29 mouse cellular contexts compared by ENCODE assay signal in genomic region chr6:109948928-109949327, GRCm38 (mm10).
DNase-seq lines count a peak whose midpoint lies in the region; ATAC-seq and TF ChIP-seq lines count a peak whose summit lies in the region.
"Had no signal": no experiment of that assay in that cellular context is flagged by ENCODE, and none has a peak within 500 bp of the region (broad histone marks: within the 10 kb centered on the region; RNA-seq: fewer than 3 reads in every experiment).

No protein-coding gene starts in this region.

- no peak for TF ChIP-seq CTCF in forebrain, postnatal 0 days (IDR thresholded peaks at IDR 0.05; ENCODE audit: low read depth)

- peak; percentile 50; the same call in 1 of the 2 replicates for ATAC-seq in forebrain, postnatal 0 days
- no peak for ATAC-seq in forebrain, embryonic 12.5 days (ENCODE audit: low FRiP score)
- peak; percentile 32; the same call in 1 of the 2 replicates for ATAC-seq in neural tube, embryonic 13.5 days (ENCODE audit: low read depth)
- peak; percentile 46; the same call in 1 of the 2 replicates for ATAC-seq in midbrain, embryonic 14.5 days (ENCODE audit: low FRiP score, low TSS enrichment)
- ATAC-seq: Patski had no signal

- no peaks in the 10 kb centered on the region for H3K36me3 ChIP-seq in forebrain, postnatal 0 days (ENCODE audit: insufficient read depth)
- H3K36me3 ChIP-seq in forebrain, embryonic 12.5 days (replicated peaks): no peaks in the 10 kb centered on the region
- no peaks in the 10 kb centered on the region for H3K36me3 ChIP-seq in neural tube, embryonic 13.5 days
- H3K36me3 ChIP-seq in midbrain, embryonic 14.5 days (ENCODE audit: control insufficient read depth, insufficient read depth, low read length): no peaks in the 10 kb centered on the region
- no peaks in the 10 kb centered on the region for H3K36me3 ChIP-seq in limb, embryonic 10.5 days
- H3K36me3 ChIP-seq: embryonic facial prominence, embryonic 10.5 days; embryonic facial prominence, embryonic 15.5 days; hindbrain, embryonic 13.5 days; kidney, embryonic 15.5 days; limb, embryonic 13.5 days; lung, embryonic 15.5 days had no signal

- H3K9ac ChIP-seq in forebrain, postnatal 0 days: no peak overlapping the region
- H3K9ac ChIP-seq in forebrain, embryonic 12.5 days: no peak overlapping the region
- H3K9ac ChIP-seq in neural tube, embryonic 13.5 days: no peak overlapping the region
- no peak overlapping the region for H3K9ac ChIP-seq in midbrain, embryonic 14.5 days (replicated peaks; ENCODE audit: low read length)
- H3K9ac ChIP-seq: embryonic facial prominence, embryonic 15.5 days; hindbrain, embryonic 13.5 days; kidney, embryonic 15.5 days; limb, embryonic 13.5 days; lung, embryonic 15.5 days had no signal

- H3K9me3 ChIP-seq in forebrain, postnatal 0 days (ENCODE audit: low read length): no peaks in the 10 kb centered on the region
- no peaks in the 10 kb centered on the region for H3K9me3 ChIP-seq in forebrain, embryonic 12.5 days
- H3K9me3 ChIP-seq in neural tube, embryonic 13.5 days: no peaks in the 10 kb centered on the region
- no peaks in the 10 kb centered on the region for H3K9me3 ChIP-seq in midbrain, embryonic 14.5 days (ENCODE audit: control insufficient read depth, low read length)
- H3K9me3 ChIP-seq in limb, embryonic 10.5 days (replicated peaks): no peaks in the 10 kb centered on the region
- H3K9me3 ChIP-seq: embryonic facial prominence, embryonic 10.5 days; embryonic facial prominence, embryonic 15.5 days; hindbrain, embryonic 13.5 days; kidney, embryonic 15.5 days; limb, embryonic 13.5 days; lung, embryonic 15.5 days had no signal

- peaks cover 7% of the 10 kb centered on the region; the same call in 1 of the 2 replicates for H3K4me1 ChIP-seq in forebrain, postnatal 0 days (ENCODE audit: insufficient read depth)
- H3K4me1 ChIP-seq in forebrain, embryonic 12.5 days: no peaks in the 10 kb centered on the region
- H3K4me1 ChIP-seq in neural tube, embryonic 13.5 days (replicated peaks): peaks cover 9% of the 10 kb centered on the region; the same call in 1 of the 2 replicates
- H3K4me1 ChIP-seq in midbrain, embryonic 14.5 days (ENCODE audit: control insufficient read depth, insufficient read depth, low read length): peaks cover 13% of the 10 kb centered on the region; the same call in 1 of the 2 replicates
- no peaks in the 10 kb centered on the region for H3K4me1 ChIP-seq in limb, embryonic 10.5 days
- H3K4me1 ChIP-seq: embryonic facial prominence, embryonic 10.5 days; embryonic facial prominence, embryonic 15.5 days; kidney, embryonic 15.5 days; limb, embryonic 13.5 days; lung, embryonic 15.5 days had no signal

- H3K27me3 ChIP-seq in forebrain, postnatal 0 days (ENCODE audit: insufficient read depth, low read length): no peaks in the 10 kb centered on the region
- no peaks in the 10 kb centered on the region for H3K27me3 ChIP-seq in forebrain, embryonic 12.5 days
- no peaks in the 10 kb centered on the region for H3K27me3 ChIP-seq in neural tube, embryonic 13.5 days
- H3K27me3 ChIP-seq in midbrain, embryonic 14.5 days (ENCODE audit: control insufficient read depth, insufficient read depth, low read length): no peaks in the 10 kb centered on the region
- no peaks in the 10 kb centered on the region for H3K27me3 ChIP-seq in limb, embryonic 10.5 days (ENCODE audit: low read depth, poor library complexity, severe bottlenecking)
- H3K27me3 ChIP-seq: embryonic facial prominence, embryonic 15.5 days; hindbrain, embryonic 13.5 days; kidney, embryonic 15.5 days; limb, embryonic 13.5 days; lung, embryonic 15.5 days; Patski had no signal

- no peak overlapping the region for H3K4me2 ChIP-seq in forebrain, postnatal 0 days (ENCODE audit: low read depth)
- no peak overlapping the region for H3K4me2 ChIP-seq in forebrain, embryonic 12.5 days
- no peak overlapping the region for H3K4me2 ChIP-seq in neural tube, embryonic 13.5 days
- H3K4me2 ChIP-seq in midbrain, embryonic 14.5 days (ENCODE audit: low read length): no peak overlapping the region
- H3K4me2 ChIP-seq: embryonic facial prominence, embryonic 15.5 days; heart, embryonic 11.5 days; hindbrain, embryonic 13.5 days; kidney, embryonic 15.5 days; limb, embryonic 13.5 days; liver, embryonic 11.5 days; lung, embryonic 15.5 days had no signal

- DNase-seq in forebrain, postnatal 0 days: peak; percentile 23
- DNase-seq in neural tube, embryonic 10.5 days (ENCODE audit: extremely low spot score, low spot score): no peak
- DNase-seq in midbrain, embryonic 14.5 days: peak; percentile 39
- DNase-seq in limb, embryonic 10.5 days (ENCODE audit: low spot score): no peak
- no peak for DNase-seq in kidney, adult 11 months
- DNase-seq: adrenal gland, postnatal 10 days; cerebellum, adult 8-10 months; cerebellum, postnatal 25 days; gastrocnemius, postnatal 25 days; heart, adult 11 months; heart, postnatal 36 days; kidney, adult 18-20 months; kidney, postnatal 25 days; right cerebral cortex, adult 18-20 months; spleen, adult 18-20 months; thymus, adult 18-20 months; thymus, postnatal 25 days had no signal

- H3K27ac ChIP-seq in forebrain, postnatal 0 days (ENCODE audit: low read depth, low read length): no peak overlapping the region
- H3K27ac ChIP-seq in forebrain, embryonic 12.5 days: no peak overlapping the region
- H3K27ac ChIP-seq in neural tube, embryonic 13.5 days (replicated peaks): no peak overlapping the region
- peak overlapping the region; percentile 37; the same call in 1 of the 2 replicates for H3K27ac ChIP-seq in midbrain, embryonic 14.5 days (replicated peaks; ENCODE audit: low read depth, low read length)
- no peak overlapping the region for H3K27ac ChIP-seq in limb, embryonic 10.5 days
- H3K27ac ChIP-seq: embryonic facial prominence, embryonic 10.5 days; embryonic facial prominence, embryonic 15.5 days; hindbrain, embryonic 13.5 days; kidney, embryonic 15.5 days; left cerebral cortex, adult 2 months; limb, embryonic 13.5 days; lung, embryonic 15.5 days had no signal

- 20% methylated on average over 1 of the region's 1 CpGs for WGBS in forebrain, postnatal 0 days
- 69% methylated on average over 1 of the region's 1 CpGs for WGBS in forebrain, embryonic 12.5 days
- 23% methylated on average over 1 of the region's 1 CpGs for WGBS in neural tube, embryonic 13.5 days
- 13% methylated on average over 1 of the region's 1 CpGs for WGBS in midbrain, embryonic 14.5 days
- WGBS in limb, embryonic 10.5 days: 57% methylated on average over 1 of the region's 1 CpGs

- H3K4me3 ChIP-seq in forebrain, postnatal 0 days (ENCODE audit: low read depth, low read length): no peak overlapping the region
- H3K4me3 ChIP-seq in forebrain, embryonic 12.5 days (replicated peaks): no peak overlapping the region
- no peak overlapping the region for H3K4me3 ChIP-seq in neural tube, embryonic 13.5 days
- H3K4me3 ChIP-seq in midbrain, embryonic 14.5 days (replicated peaks; ENCODE audit: low read depth, low read length): no peak overlapping the region
- no peak overlapping the region for H3K4me3 ChIP-seq in limb, embryonic 10.5 days
- H3K4me3 ChIP-seq: embryonic facial prominence, embryonic 10.5 days; embryonic facial prominence, embryonic 15.5 days; hindbrain, embryonic 13.5 days; kidney, embryonic 15.5 days; left cerebral cortex, adult 2 months; limb, embryonic 13.5 days; lung, embryonic 15.5 days had no signal

Comparison
In these comparisons a context has a peak if more than half of its experiments do, and no peak if none do; other contexts are left out.
1. DNase-seq: peak in forebrain, postnatal 0 days (single experiment) and midbrain, embryonic 14.5 days (single experiment); none in neural tube, embryonic 10.5 days (single experiment), limb, embryonic 10.5 days (single experiment) and kidney, adult 11 months (single experiment).